Mouse (Mus musculus): ENCODE results near the gene Slc2a2. TPM values are rescaled to one million over a fixed set of nuclear protein-coding genes. Genes with fewer than 3 reads are reported as not detected.

The Slc2a2 gene
- polyA plus RNA-seq, 1 experiment, result 1.8 TPM

DNA sequence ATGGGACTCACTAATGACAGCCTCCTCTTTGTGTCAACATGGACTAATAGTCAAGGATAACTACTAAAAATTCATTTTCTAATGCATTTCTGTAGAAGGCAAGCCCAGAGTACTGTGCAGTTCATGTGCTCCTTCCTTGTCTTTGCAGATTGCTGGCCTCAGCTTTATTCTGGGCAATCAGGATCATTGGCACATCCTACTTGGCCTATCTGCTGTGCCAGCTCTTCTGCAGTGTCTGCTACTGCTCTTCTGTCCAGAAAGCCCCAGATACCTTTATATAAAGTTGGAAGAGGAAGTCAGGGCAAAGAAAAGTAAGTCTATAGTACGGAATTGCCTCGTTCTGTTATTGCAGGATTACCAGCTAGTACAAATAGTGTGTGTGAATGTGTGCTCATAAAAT lies 20.8 kb downstream of the Slc2a2 start:
- no peak overlapping the region for H3K27ac ChIP-seq (ENCODE audit: control insufficient read depth, insufficient read depth, low read depth, low read length, poor library complexity)
- WGBS, result 60% methylated on average over 2 of the region's 2 CpGs
- no peak for TF ChIP-seq CTCF (IDR thresholded peaks at IDR 0.05; ENCODE audit: control insufficient read depth, insufficient read depth, low read length)
- TF ChIP-seq POLR2A (IDR thresholded peaks at IDR 0.05; ENCODE audit: borderline replicate concordance, control insufficient read depth, low read depth, low read length), result no peak
- H3K4me1 ChIP-seq (ENCODE audit: control insufficient read depth, insufficient read depth, low read length), result no peaks in the 10 kb centered on the region
- no peak overlapping the region for H3K4me3 ChIP-seq (replicated peaks; ENCODE audit: control insufficient read depth, low read depth, low read length)

DNA sequence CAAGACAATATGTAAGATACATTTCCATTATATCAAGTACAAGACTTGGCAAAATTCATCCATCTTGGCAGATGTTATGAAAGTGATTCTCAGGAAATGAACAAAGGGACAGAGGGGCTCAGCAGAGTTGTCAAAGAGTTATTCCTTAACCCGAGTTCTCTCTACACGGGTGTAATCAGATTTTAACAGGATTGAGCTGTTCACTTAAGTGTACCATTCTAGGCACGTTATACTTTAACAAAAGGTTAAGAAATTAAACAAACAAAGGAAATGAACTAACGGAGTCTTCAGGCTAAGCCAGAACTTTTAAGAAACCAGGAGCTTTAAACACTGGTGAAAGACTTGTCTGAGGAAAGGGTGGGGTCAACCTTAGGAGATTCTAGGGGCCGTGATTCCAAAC lies 23.5 kb downstream of the Slc2a2 start:
- WGBS, result 74% methylated on average over 5 of the region's 5 CpGs
- TF ChIP-seq POLR2A (IDR thresholded peaks at IDR 0.05; ENCODE audit: borderline replicate concordance, control insufficient read depth, low read depth, low read length) (no peak), CTCF (IDR thresholded peaks at IDR 0.05; ENCODE audit: control insufficient read depth, insufficient read depth, low read length) (no peak)
- no peak overlapping the region for H3K4me3 ChIP-seq (replicated peaks; ENCODE audit: control insufficient read depth, low read depth, low read length)
- H3K4me1 ChIP-seq (ENCODE audit: control insufficient read depth, insufficient read depth, low read length), result no peaks in the 10 kb centered on the region
- no peak overlapping the region for H3K27ac ChIP-seq (ENCODE audit: control insufficient read depth, insufficient read depth, low read depth, low read length, poor library complexity)

DNA sequence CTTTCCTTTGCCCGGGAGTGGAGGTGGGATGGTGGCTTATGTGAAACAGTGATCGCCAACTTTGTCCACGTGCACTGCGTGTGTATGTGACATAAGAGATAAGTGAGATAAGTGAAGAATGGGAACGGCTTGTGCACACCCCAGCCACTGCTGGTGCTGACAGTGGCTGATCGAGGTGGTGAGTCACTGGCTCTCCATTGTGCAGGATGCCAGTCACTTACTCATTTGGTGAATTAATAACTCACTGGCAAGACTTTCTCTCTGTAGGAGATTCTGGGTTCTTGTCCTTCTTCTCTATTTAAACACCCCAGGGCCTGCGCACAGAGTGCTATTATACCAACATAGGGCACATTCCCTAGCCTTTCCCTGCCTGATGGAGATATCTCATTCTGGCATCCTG lies 24.1 kb downstream of the Slc2a2 start:
- no peaks in the 10 kb centered on the region for H3K4me1 ChIP-seq (ENCODE audit: control insufficient read depth, insufficient read depth, low read length)
- no peak overlapping the region for H3K27ac ChIP-seq (ENCODE audit: control insufficient read depth, insufficient read depth, low read depth, low read length, poor library complexity)
- H3K4me3 ChIP-seq (replicated peaks; ENCODE audit: control insufficient read depth, low read depth, low read length), result no peak overlapping the region
- TF ChIP-seq CTCF (IDR thresholded peaks at IDR 0.05; ENCODE audit: control insufficient read depth, insufficient read depth, low read length) (no peak), POLR2A (IDR thresholded peaks at IDR 0.05; ENCODE audit: borderline replicate concordance, control insufficient read depth, low read depth, low read length) (no peak)
- 66% methylated on average over 7 of the region's 7 CpGs for WGBS

DNA sequence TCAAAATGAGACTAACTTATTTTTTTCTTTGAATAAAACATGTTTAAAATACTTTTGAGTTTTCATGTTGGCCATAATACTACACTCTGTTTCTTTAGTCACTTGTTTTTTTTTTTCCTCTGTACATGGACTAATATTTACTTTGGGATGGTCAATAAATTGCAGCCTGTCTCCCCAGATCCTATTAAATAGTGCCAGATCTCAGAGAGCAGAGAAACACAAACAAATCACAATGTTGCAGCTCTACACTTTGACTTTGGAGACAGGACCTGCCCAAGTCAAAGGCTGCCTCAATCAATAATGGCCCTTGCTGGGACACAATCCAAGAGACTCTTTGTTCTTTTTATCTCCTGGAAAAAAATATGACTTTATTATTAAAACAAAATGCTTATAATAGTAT lies 24.8 kb downstream of the Slc2a2 start:
- Histone ChIP-seq H3K27ac (ENCODE audit: control insufficient read depth, insufficient read depth, low read depth, low read length, poor library complexity) (no peak overlapping the region), H3K4me3 (replicated peaks; ENCODE audit: control insufficient read depth, low read depth, low read length) (no peak overlapping the region), H3K4me1 (ENCODE audit: control insufficient read depth, insufficient read depth, low read length) (no peaks in the 10 kb centered on the region)
- TF ChIP-seq POLR2A (IDR thresholded peaks at IDR 0.05; ENCODE audit: borderline replicate concordance, control insufficient read depth, low read depth, low read length) (no peak), CTCF (IDR thresholded peaks at IDR 0.05; ENCODE audit: control insufficient read depth, insufficient read depth, low read length) (no peak)

DNA sequence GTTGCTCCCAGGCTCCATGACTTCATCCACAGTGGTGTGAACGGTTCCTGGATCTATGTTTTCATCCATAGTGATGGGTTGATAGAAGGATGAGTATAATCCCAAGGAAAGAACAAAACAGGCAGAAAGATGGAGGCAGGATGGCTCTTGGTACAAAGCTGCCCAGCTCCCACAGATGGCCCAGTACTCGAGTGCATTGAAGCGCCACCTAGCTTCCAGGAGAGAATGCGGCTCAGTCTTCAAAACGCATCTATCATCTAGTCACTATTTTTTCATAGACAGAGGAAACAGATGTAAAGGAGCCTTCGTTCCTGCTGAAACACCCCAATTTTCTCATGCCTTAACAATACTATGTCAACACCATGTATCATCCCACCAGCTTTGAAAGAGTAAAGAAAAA lies 25.8 kb downstream of the Slc2a2 start:
- peak; percentile 28; the same call in 1 of the 2 replicates for TF ChIP-seq CTCF (IDR thresholded peaks at IDR 0.05; ENCODE audit: control insufficient read depth, insufficient read depth, low read length)
- no peak for TF ChIP-seq POLR2A (IDR thresholded peaks at IDR 0.05; ENCODE audit: borderline replicate concordance, control insufficient read depth, low read depth, low read length)
- Histone ChIP-seq H3K4me3 (replicated peaks; ENCODE audit: control insufficient read depth, low read depth, low read length) (no peak overlapping the region), H3K4me1 (ENCODE audit: control insufficient read depth, insufficient read depth, low read length) (no peaks in the 10 kb centered on the region), H3K27ac (ENCODE audit: control insufficient read depth, insufficient read depth, low read depth, low read length, poor library complexity) (no peak overlapping the region)
- WGBS, result 56% methylated on average over 6 of the region's 6 CpGs

DNA sequence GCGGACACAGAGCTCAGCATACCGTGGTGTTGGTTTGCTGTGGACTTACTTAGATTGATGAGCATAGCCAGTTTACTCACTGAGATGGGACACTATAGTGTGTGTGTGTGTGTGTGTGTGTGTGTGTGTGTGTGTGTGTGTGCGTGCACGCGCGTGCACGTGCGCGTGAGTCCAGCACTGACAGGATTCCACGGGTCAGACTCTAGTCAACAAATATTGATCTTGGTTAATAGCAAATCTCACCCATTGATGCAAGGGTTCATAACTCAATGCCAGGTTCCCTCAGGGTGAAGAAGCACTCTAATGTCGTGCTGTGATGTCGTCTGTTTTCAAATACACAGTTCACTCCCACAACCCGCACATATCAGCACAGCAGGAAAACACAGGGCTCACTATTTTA lies 27.5 kb downstream of the Slc2a2 start:
- WGBS, result 89% methylated on average over 13 of the region's 13 CpGs
- Histone ChIP-seq H3K4me3 (replicated peaks; ENCODE audit: control insufficient read depth, low read depth, low read length) (no peak overlapping the region), H3K27ac (ENCODE audit: control insufficient read depth, insufficient read depth, low read depth, low read length, poor library complexity) (no peak overlapping the region)

DNA sequence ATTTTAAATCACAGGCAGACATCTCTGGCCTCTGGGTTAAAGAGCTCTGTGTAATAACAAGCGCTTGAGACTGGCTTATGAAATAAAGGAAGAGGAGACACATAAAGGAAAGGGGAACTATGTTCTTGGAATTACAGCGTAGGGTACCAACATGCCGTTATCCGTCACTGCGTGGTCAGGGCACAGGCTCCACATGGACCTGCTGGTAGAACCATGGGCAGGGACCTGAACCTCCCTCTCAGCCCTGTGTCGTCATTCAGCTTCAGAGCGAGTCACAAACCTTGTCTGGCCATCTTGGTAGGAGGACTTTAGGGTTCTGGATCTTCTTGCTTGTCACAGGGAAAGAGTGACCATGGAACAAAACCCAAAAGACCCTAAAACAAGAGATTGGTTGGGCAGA lies 28.7 kb downstream of the Slc2a2 start:
- Histone ChIP-seq H3K4me1 (ENCODE audit: control insufficient read depth, insufficient read depth, low read length) (no peaks in the 10 kb centered on the region), H3K27ac (ENCODE audit: control insufficient read depth, insufficient read depth, low read depth, low read length, poor library complexity) (no peak overlapping the region), H3K4me3 (replicated peaks; ENCODE audit: control insufficient read depth, low read depth, low read length) (no peak overlapping the region)
- WGBS, result 76% methylated on average over 7 of the region's 7 CpGs
- no peak for TF ChIP-seq CTCF (IDR thresholded peaks at IDR 0.05; ENCODE audit: control insufficient read depth, insufficient read depth, low read length)
- TF ChIP-seq POLR2A (IDR thresholded peaks at IDR 0.05; ENCODE audit: borderline replicate concordance, control insufficient read depth, low read depth, low read length), result no peak

More for the DNA sequence above, 27.5 kb downstream of the Slc2a2 start:
- TF ChIP-seq CTCF (IDR thresholded peaks at IDR 0.05; ENCODE audit: control insufficient read depth, insufficient read depth, low read length), result no peak
- TF ChIP-seq POLR2A (IDR thresholded peaks at IDR 0.05; ENCODE audit: borderline replicate concordance, control insufficient read depth, low read depth, low read length), result no peak
- H3K4me1 ChIP-seq (ENCODE audit: control insufficient read depth, insufficient read depth, low read length), result no peaks in the 10 kb centered on the region

DNA sequence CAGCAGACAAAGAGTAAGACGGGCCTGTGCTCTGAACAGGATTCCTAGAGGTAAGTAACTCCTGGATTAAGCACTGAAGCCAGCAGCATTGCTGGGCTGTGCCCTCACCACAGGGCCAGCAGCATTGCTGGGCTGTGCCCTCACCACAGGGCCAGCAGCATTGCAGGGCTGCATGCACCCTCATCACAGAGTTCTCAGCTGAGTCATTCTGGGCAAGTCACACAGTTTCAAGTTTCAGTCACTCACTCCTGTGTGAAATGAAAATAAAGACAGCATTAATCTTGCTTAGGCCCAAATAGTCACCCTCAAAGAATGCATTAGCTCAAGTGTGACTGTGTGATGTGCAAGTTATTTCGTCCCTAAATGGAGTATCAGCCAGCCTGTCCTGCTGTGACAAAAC lies 37.0 kb downstream of the Slc2a2 start:
- TF ChIP-seq POLR2A (IDR thresholded peaks at IDR 0.05; ENCODE audit: borderline replicate concordance, control insufficient read depth, low read depth, low read length), result no peak
- no peak for TF ChIP-seq CTCF (IDR thresholded peaks at IDR 0.05; ENCODE audit: control insufficient read depth, insufficient read depth, low read length)
- H3K4me3 ChIP-seq (replicated peaks; ENCODE audit: control insufficient read depth, low read depth, low read length), result no peak overlapping the region
- no peaks in the 10 kb centered on the region; the same call in 1 of the 2 replicates for H3K4me1 ChIP-seq (ENCODE audit: control insufficient read depth, insufficient read depth, low read length)
- WGBS, result 76% methylated on average over 2 of the region's 2 CpGs
- no peak overlapping the region for H3K27ac ChIP-seq (ENCODE audit: control insufficient read depth, insufficient read depth, low read depth, low read length, poor library complexity)

DNA sequence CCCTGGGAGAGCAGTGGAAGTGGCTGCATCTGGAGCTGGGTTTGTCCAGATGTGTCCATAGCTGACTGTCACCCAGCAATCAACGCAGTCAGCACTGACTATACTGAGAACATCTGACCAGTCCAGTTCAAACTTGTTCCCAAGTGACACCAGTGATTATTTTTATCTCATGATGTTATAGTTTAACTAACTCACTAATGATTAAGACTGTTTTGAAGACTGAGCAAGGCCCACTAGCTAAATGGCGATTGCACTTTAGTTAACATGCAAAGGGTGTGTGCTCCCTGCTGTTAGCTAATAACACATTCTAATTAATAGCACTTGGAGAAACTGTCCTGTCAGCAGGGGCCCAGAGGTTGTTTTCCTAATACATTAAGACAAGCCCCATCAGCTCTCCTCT lies 39.3 kb downstream of the Slc2a2 start:
- TF ChIP-seq CTCF (IDR thresholded peaks at IDR 0.05; ENCODE audit: control insufficient read depth, insufficient read depth, low read length) (no peak), POLR2A (IDR thresholded peaks at IDR 0.05; ENCODE audit: borderline replicate concordance, control insufficient read depth, low read depth, low read length) (no peak)
- Histone ChIP-seq H3K4me1 (ENCODE audit: control insufficient read depth, insufficient read depth, low read length) (no peaks in the 10 kb centered on the region; the same call in 1 of the 2 replicates), H3K4me3 (replicated peaks; ENCODE audit: control insufficient read depth, low read depth, low read length) (no peak overlapping the region), H3K27ac (ENCODE audit: control insufficient read depth, insufficient read depth, low read depth, low read length, poor library complexity) (no peak overlapping the region)
- 82% methylated on average over 2 of the region's 2 CpGs for WGBS
